Mouse (Mus musculus): ENCODE results near the gene Usp20. TPM values are rescaled to one million over a fixed set of nuclear protein-coding genes. Genes with fewer than 3 reads are reported as not detected.

Gene Usp20
- polyA plus RNA-seq, 1 experiment from 2014 or later: 22.7 TPM

DNA sequence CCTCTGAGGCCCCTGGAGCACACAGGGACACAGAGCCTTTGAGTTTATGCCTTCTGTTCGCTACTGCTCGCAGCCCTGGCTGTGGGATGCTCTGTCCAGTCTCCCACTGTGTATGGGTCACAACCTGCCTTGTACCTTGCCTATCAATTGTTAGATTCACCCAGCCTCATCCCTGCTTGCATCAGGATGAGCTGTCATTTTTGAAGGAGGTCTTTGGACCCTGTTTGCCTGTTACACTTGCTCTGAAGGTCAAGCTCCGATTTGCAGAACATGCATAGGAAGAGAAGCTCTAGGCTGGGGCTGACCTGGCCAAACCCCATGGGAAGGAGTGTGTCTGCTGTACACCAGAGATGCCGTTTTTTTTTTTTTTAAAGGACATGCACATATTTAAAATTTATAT, 24.6 kb upstream of the Usp20 start:
- WGBS: 86% methylated on average over 4 of the region's 4 CpGs

DNA sequence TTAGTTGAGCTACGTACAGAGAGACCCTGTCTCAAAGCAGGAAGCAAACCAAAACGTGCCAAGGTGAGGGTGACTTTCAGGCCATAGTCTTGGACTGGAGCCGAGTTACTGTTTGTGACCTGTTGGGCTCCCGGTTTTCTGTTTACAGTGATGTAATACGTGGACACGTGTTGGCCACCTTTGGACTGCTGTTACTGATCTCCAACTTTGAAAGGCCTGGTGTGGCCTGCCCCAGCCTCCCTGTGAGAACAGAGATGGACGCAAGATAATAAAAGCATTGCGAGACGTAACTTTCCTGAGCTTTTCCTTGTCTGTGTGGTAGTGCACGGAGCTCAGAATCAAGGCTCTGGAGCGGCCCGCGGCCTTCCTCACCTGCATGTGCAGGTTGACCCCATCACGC, 23.4 kb upstream of the Usp20 start:
- H3K4me1 ChIP-seq: peaks cover 22% of the 10 kb centered on the region
- H3K4me2 ChIP-seq: no peak overlapping the region
- no peak overlapping the region for H3K27ac ChIP-seq
- no peak overlapping the region for H3K4me3 ChIP-seq (replicated peaks)
- no peaks in the 10 kb centered on the region for H3K9me3 ChIP-seq (replicated peaks)
- 88% methylated on average over 14 of the region's 14 CpGs for WGBS
- peaks cover 89% of the 10 kb centered on the region for H3K36me3 ChIP-seq
- no peak overlapping the region for H3K9ac ChIP-seq
- ATAC-seq (replicated peaks; ENCODE audit: low FRiP score): no peak
- H3K27me3 ChIP-seq: no peaks in the 10 kb centered on the region

More for the DNA sequence above, 24.6 kb upstream of the Usp20 start:
- Histone ChIP-seq H3K9me3 (replicated peaks) (no peaks in the 10 kb centered on the region), H3K4me1 (peaks cover 28% of the 10 kb centered on the region), H3K4me3 (replicated peaks) (no peak overlapping the region), H3K36me3 (peaks cover 77% of the 10 kb centered on the region), H3K9ac (no peak overlapping the region), H3K4me2 (no peak overlapping the region), H3K27ac (no peak overlapping the region), H3K27me3 (no peaks in the 10 kb centered on the region)
- ATAC-seq (replicated peaks; ENCODE audit: low FRiP score): no peak

- peaks cover 11% of the 10 kb centered on the region for H3K4me1 ChIP-seq
- no peak overlapping the region for H3K4me2 ChIP-seq
- no peak for ATAC-seq (replicated peaks; ENCODE audit: low FRiP score)
- no peak overlapping the region for H3K27ac ChIP-seq
- whole genome bisulfite sequencing: 45% methylated on average over 5 of the region's 5 CpGs
- H3K4me3 ChIP-seq (replicated peaks): no peak overlapping the region
- no peaks in the 10 kb centered on the region for H3K9me3 ChIP-seq (replicated peaks)
- no peak overlapping the region for H3K9ac ChIP-seq
- peaks cover 100% of the 10 kb centered on the region for H3K36me3 ChIP-seq
- no peaks in the 10 kb centered on the region for H3K27me3 ChIP-seq
These were observed 22.2 kb upstream of the Usp20 start for GRCm38 (mm10) chr2:30959856-30960255.

DNA sequence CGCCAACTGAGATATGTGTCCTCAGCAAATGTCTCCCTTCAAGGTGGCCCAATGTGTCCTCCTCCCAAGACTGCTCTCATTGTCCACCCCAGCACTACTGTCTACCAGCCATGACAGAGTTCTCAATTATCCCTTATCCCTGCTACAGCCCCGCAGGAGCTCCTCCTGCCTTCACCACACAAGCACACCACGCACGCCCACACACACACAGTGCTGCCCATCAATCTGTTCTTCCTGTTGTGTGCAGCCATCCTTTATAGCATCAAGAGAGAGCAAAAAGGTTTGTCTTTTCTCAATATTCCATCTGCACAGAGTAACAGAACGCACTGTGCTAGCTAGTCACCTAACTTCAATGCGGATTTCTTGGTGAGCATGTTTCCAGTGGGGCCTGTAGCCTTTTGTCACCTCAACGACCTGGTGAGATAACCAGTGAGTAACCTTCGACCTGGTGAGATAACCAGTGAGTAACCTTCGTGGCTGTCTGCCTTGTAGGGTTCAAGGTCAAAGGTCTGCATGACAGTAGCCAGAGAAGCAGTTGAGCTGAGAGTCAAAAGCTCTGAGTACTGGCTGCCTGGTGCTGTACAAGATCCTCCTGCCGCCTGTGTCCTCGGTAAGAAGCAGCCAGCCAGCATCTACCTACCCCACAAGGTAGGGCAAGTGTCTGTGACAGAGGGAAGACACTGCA, 19.4 kb upstream of the Usp20 start:
- H3K4me1 ChIP-seq: peaks cover 22% of the 10 kb centered on the region
- H3K4me3 ChIP-seq (replicated peaks): no peak overlapping the region
- no peak overlapping the region for H3K9ac ChIP-seq
- peaks cover 81% of the 10 kb centered on the region for H3K36me3 ChIP-seq
- no peaks in the 10 kb centered on the region for H3K27me3 ChIP-seq
- WGBS: 84% methylated on average over 11 of the region's 11 CpGs
- H3K9me3 ChIP-seq (replicated peaks): no peaks in the 10 kb centered on the region
- H3K4me2 ChIP-seq: no peak overlapping the region
- H3K27ac ChIP-seq: no peak overlapping the region
- ATAC-seq (replicated peaks; ENCODE audit: low FRiP score): no peak

- Histone ChIP-seq H3K36me3 (peaks cover 60% of the 10 kb centered on the region), H3K4me3 (replicated peaks) (peak overlapping the region; percentile 98; the same call in 1 of the 2 replicates), H3K27ac (no peak overlapping the region), H3K9ac (no peak overlapping the region), H3K27me3 (no peaks in the 10 kb centered on the region), H3K9me3 (replicated peaks) (no peaks in the 10 kb centered on the region), H3K4me2 (0 out of 2 replicates have a peak overlapping the region, but pooled peaks have one; percentile 8), H3K4me1 (peaks cover 22% of the 10 kb centered on the region)
- WGBS: 91% methylated on average over 8 of the region's 8 CpGs
- ATAC-seq (replicated peaks; ENCODE audit: low FRiP score): no peak
These were observed 16.5 kb upstream of the Usp20 start for GRCm38 (mm10) chr2:30965627-30966026.

DNA sequence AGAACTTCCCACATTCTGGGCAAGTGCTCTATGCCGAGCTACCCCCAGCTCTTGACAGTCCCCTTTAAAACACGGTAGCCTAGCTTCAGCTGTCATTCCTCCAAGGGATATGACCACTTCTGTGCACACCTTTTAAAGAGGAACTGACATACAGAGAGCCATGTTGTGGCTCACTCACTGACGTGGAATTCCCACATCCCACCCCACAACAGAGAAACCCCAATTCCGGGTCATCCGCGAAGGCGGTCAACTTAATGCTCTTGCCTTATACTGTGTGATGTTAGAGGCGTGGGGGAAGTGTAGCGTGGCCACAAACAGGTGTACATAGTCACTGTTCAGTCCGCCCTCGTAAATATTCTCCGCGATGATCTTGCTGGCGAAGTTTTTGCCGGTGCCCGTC, 15.3 kb upstream of the Usp20 start:
- Histone ChIP-seq H3K9me3 (replicated peaks) (no peaks in the 10 kb centered on the region), H3K9ac (peak overlapping the region; percentile 95), H3K4me2 (peak overlapping the region; percentile 89), H3K27me3 (no peaks in the 10 kb centered on the region), H3K4me1 (peaks cover 22% of the 10 kb centered on the region), H3K4me3 (replicated peaks) (peak overlapping the region; percentile 98), H3K27ac (no peak overlapping the region), H3K36me3 (peaks cover 55% of the 10 kb centered on the region)
- ATAC-seq (replicated peaks; ENCODE audit: low FRiP score): no peak
- 9% methylated on average over 16 of the region's 16 CpGs for WGBS

GRCm38 (mm10) chr2:30967352-30968327, 14.4 kb upstream of the Usp20 start, which contains the start of gene Tor1a:
Tor1a (minus strand) TSS chr2:30967933.
- Histone ChIP-seq H3K4me1 (peaks cover 22% of the 10 kb centered on the region), H3K36me3 (peaks cover 51% of the 10 kb centered on the region), H3K9ac (peak within 1 kb of the TSS; percentile 95), H3K4me3 (replicated peaks) (peak within 1 kb of the TSS; percentile 98), H3K9me3 (replicated peaks) (no peaks in the 10 kb centered on the region), H3K27me3 (no peaks in the 10 kb centered on the region), H3K27ac (peak within 1 kb of the TSS; percentile 85), H3K4me2 (peak within 1 kb of the TSS; percentile 89)
- 2% methylated on average over 59 of the region's 59 CpGs for WGBS
- peak; percentile 95 for ATAC-seq (replicated peaks; ENCODE audit: low FRiP score)

- no peaks in the 10 kb centered on the region for H3K9me3 ChIP-seq (replicated peaks)
- H3K36me3 ChIP-seq: peaks cover 21% of the 10 kb centered on the region
- peaks cover 33% of the 10 kb centered on the region for H3K4me1 ChIP-seq
- no peak overlapping the region for H3K9ac ChIP-seq
- peak overlapping the region; percentile 84 for H3K4me2 ChIP-seq
- H3K4me3 ChIP-seq (replicated peaks): peak overlapping the region; percentile 82
- 42% methylated on average over 7 of the region's 7 CpGs for WGBS
- H3K27ac ChIP-seq: 0 out of 2 replicates have a peak overlapping the region, but pooled peaks have one; percentile 77
- no peak for ATAC-seq (replicated peaks; ENCODE audit: low FRiP score)
- H3K27me3 ChIP-seq: no peaks in the 10 kb centered on the region
These were observed 945 bp downstream of the Usp20 start for GRCm38 (mm10) chr2:30983024-30983423.

DNA sequence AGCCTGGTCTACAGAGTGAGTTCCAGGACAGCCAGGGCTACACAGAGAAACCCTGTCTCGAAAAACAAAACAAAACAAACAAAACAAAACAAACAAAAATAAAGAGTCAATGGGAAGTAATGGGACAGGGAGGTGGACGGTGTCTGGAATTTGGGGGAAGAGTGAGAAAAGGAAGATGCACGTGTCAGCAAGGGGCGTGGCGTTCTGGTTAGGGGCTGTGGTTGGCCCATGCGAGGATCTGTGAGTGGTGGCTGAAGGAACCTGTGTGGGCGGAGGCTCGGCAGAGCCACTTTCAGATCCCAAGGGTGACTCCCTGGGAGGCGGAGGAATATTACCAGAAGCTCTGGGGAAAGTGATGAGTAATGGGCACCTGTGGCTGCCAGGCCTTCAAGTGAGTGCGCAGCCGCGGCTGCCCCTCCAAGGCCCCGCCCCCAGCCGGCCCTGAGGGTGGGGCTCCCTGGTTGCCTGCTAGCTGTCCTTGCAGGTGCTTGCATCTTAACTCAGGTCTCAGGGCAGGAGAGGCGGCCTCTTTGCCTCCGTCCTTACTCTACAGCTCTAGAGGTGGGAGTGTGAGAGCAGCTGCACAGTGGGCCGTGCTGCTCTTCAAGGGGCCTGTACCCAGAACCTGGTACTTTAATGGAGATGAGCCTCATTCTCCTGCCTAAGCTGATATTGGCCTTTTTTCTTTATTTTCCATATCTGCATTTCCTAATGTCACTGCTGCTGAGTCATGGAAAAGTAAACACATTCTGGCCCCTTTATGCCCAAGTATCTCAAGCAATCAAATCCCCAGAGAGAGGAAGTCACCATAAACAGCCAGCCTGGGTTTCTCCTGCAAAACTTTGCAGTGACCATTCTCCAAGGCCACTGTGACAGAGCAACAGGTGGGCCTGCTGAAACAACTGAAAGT, 3.3 kb downstream of the Usp20 start:
- Histone ChIP-seq H3K36me3 (no peaks in the 10 kb centered on the region), H3K9ac (no peak overlapping the region), H3K27me3 (no peaks in the 10 kb centered on the region), H3K4me1 (peaks cover 33% of the 10 kb centered on the region), H3K4me2 (peak overlapping the region; percentile 35), H3K4me3 (replicated peaks) (0 out of 2 replicates have a peak overlapping the region, but pooled peaks have one; percentile 2), H3K9me3 (replicated peaks) (no peaks in the 10 kb centered on the region), H3K27ac (peak overlapping the region; percentile 35)
- 26% methylated on average over 17 of the region's 17 CpGs for WGBS
- no peak for ATAC-seq (replicated peaks; ENCODE audit: low FRiP score)

- Histone ChIP-seq H3K27me3 (no peaks in the 10 kb centered on the region), H3K4me1 (peaks cover 9% of the 10 kb centered on the region), H3K4me3 (replicated peaks) (no peak overlapping the region), H3K9me3 (replicated peaks) (no peaks in the 10 kb centered on the region), H3K9ac (no peak overlapping the region), H3K36me3 (no peaks in the 10 kb centered on the region), H3K4me2 (no peak overlapping the region), H3K27ac (no peak overlapping the region)
- no peak for ATAC-seq (replicated peaks; ENCODE audit: low FRiP score)
- WGBS: 66% methylated on average over 9 of the region's 9 CpGs
These were observed 8.1 kb downstream of the Usp20 start for GRCm38 (mm10) chr2:30990221-30990620.

- Histone ChIP-seq H3K27ac (no peak overlapping the region), H3K9me3 (replicated peaks) (no peaks in the 10 kb centered on the region), H3K4me1 (peaks cover 13% of the 10 kb centered on the region), H3K4me2 (no peak overlapping the region), H3K4me3 (replicated peaks) (no peak overlapping the region), H3K36me3 (peaks cover 5% of the 10 kb centered on the region; the same call in 1 of the 2 replicates), H3K9ac (no peak overlapping the region), H3K27me3 (no peaks in the 10 kb centered on the region)
- WGBS: 90% methylated on average over 4 of the region's 4 CpGs
- ATAC-seq (replicated peaks; ENCODE audit: low FRiP score): no peak
These were observed 12.8 kb downstream of the Usp20 start for GRCm38 (mm10) chr2:30994853-30995252.

All from kidney, embryonic 15.5 days (tissue).